Mouse (Mus musculus) kidney, adult 18-20 months (tissue): ENCODE measurements around the gene Abhd16b.
"Not testable (repeated sequence)": the region's sequence is repeated elsewhere in the genome, so short reads cannot be mapped to it uniquely, and the experiment has no call there.

Experiments used
- DNase-seq: peaks from one replicate; pipeline ENCODE4 v3.0.0; 2021

The Abhd16b gene

GRCm38 (mm10) chr2:181487338-181488277 lies 5.4 kb upstream of the Abhd16b start:
- DNase-seq = peak; percentile 68

- peak; percentile 27 for DNase-seq
These were observed 1.4 kb upstream of the Abhd16b start for GRCm38 (mm10) chr2:181491432-181492205.

GRCm38 (mm10) chr2:181492206-181492605 lies 800 bp upstream of the Abhd16b start:
- DNase-seq = no peak

GRCm38 (mm10) chr2:181494266-181494945 lies 1.4 kb downstream of the Abhd16b start:
- no peak for DNase-seq

- not testable (repeated sequence) for DNase-seq
These were observed 2.8 kb downstream of the Abhd16b start for GRCm38 (mm10) chr2:181495845-181496244.

- peak; percentile 58 for DNase-seq
These were observed 3.3 kb downstream of the Abhd16b start for GRCm38 (mm10) chr2:181496281-181496680.

GRCm38 (mm10) chr2:181496831-181497547 lies 4.0 kb downstream of the Abhd16b start, which contains the start of gene Tpd52l2:
Gene Tpd52l2 (plus strand): TSS chr2:181497142.
- peak; percentile 91 for DNase-seq

- peak; percentile 71 for DNase-seq
These were observed 4.5 kb downstream of the Abhd16b start for GRCm38 (mm10) chr2:181497548-181497875.

- no peak for DNase-seq
These were observed 5.6 kb downstream of the Abhd16b start for GRCm38 (mm10) chr2:181498644-181499043.

- DNase-seq = no peak
These were observed 16.2 kb downstream of the Abhd16b start for GRCm38 (mm10) chr2:181509191-181509590.

GRCm38 (mm10) chr2:181511231-181511630 lies 18.2 kb downstream of the Abhd16b start:
- DNase-seq = no peak

GRCm38 (mm10) chr2:181519201-181519600 lies 26.2 kb downstream of the Abhd16b start:
- DNase-seq = no peak

- peak; percentile 98 for DNase-seq
These were observed 27.3 kb downstream of the Abhd16b start, which contains the start of gene Dnajc5 for GRCm38 (mm10) chr2:181520118-181520935. Gene Dnajc5 (plus strand): TSS chr2:181520485.

- no peak for DNase-seq
These were observed 27.9 kb downstream of the Abhd16b start for GRCm38 (mm10) chr2:181520936-181521227.

- no peak for DNase-seq
These were observed 28.5 kb downstream of the Abhd16b start for GRCm38 (mm10) chr2:181521491-181521890.

GRCm38 (mm10) chr2:181522811-181523210 lies 29.8 kb downstream of the Abhd16b start:
- peak; percentile 24 for DNase-seq

- no peak for DNase-seq
These were observed 32.5 kb downstream of the Abhd16b start for GRCm38 (mm10) chr2:181525526-181525925.

GRCm38 (mm10) chr2:181529076-181529475 lies 36.1 kb downstream of the Abhd16b start:
- DNase-seq = no peak

- DNase-seq = no peak
These were observed 39.6 kb downstream of the Abhd16b start for GRCm38 (mm10) chr2:181532589-181532988.

GRCm38 (mm10) chr2:181536410-181536809 lies 43.4 kb downstream of the Abhd16b start:
- DNase-seq = no peak

GRCm38 (mm10) chr2:181537444-181538047 lies 44.5 kb downstream of the Abhd16b start:
- no peak for DNase-seq
